Mouse (Mus musculus) testis, adult 2 months (tissue): ENCODE measurements around the gene Pak6. TPM values are rescaled to one million over a fixed set of nuclear protein-coding genes. Genes with fewer than 3 reads are reported as not detected.

Source experiments
- H3K27ac ChIP-seq: fragments of 200-500 bp; 2 replicates; pipeline ENCODE4 v1.5.1; 2012; ENCODE audit warnings: low read depth, low read length; ENCODE audit not compliant: control insufficient read depth, insufficient read depth
- H3K27me3 ChIP-seq: fragments of 200-500 bp; 2 replicates; pipeline ENCODE4 v1.6.1; 2012; ENCODE audit warnings: mild to moderate bottlenecking, low read length, moderate library complexity; ENCODE audit not compliant: control insufficient read depth, insufficient read depth
- H3K36me3 ChIP-seq: fragments of 200-500 bp; 2 replicates; pipeline ENCODE4 v1.6.1; 2012; ENCODE audit warnings: mild to moderate bottlenecking, low read length; ENCODE audit not compliant: control insufficient read depth, insufficient read depth
- H3K4me1 ChIP-seq: fragments of 200-500 bp; 2 replicates; pipeline ENCODE4 v1.6.1; 2012; ENCODE audit warnings: low read length; ENCODE audit not compliant: control insufficient read depth, insufficient read depth
- H3K4me3 ChIP-seq: fragments of 200-500 bp; 2 replicates; pipeline ENCODE4 v1.5.1; 2012; ENCODE audit warnings: low read depth, mild to moderate bottlenecking, low read length, moderate library complexity, mixed read lengths; ENCODE audit not compliant: control insufficient read depth
- CTCF ChIP-seq: fragments of 200-500 bp; IDR thresholded peaks from 2 replicates; pipeline ENCODE4 v1.5.1; 2012; ENCODE audit warnings: low read depth, mild to moderate bottlenecking, inconsistent platforms, low read length, moderate library complexity; ENCODE audit not compliant: control insufficient read depth, insufficient read depth, insufficient replicate concordance
- POLR2A ChIP-seq: fragments of 200-500 bp; IDR thresholded peaks from 2 replicates; pipeline ENCODE4 v1.6.1; 2012; ENCODE audit warnings: low read depth, mild to moderate bottlenecking, inconsistent platforms, low read length, moderate library complexity; ENCODE audit not compliant: control insufficient read depth
- polyA plus RNA-seq: library from polyadenylated mRNA; depleted of rRNA; stranded (reverse); fragments of >200 nt; gene quantifications from 2 replicates; pipeline ENCODE4 v1.2.3, GENCODE M21; 2012

Gene Pak6
- polyA plus RNA-seq, 1 experiment: 6.2 TPM

GRCm38 (mm10) chr2:118731981-118732380 lies 68.9 kb downstream of the Pak6 start:
- no peaks in the 10 kb centered on the region for H3K27me3 ChIP-seq
- no peaks in the 10 kb centered on the region for H3K36me3 ChIP-seq
- no peak for TF ChIP-seq CTCF

GRCm38 (mm10) chr2:118733341-118733740 lies 70.2 kb downstream of the Pak6 start:
- H3K4me1 ChIP-seq: peaks cover 9% of the 10 kb centered on the region
- no peak overlapping the region for H3K27ac ChIP-seq
- H3K4me3 ChIP-seq: no peak overlapping the region
- H3K27me3 ChIP-seq: no peaks in the 10 kb centered on the region
- TF ChIP-seq CTCF: no peak
- TF ChIP-seq POLR2A: no peak
- H3K36me3 ChIP-seq: no peaks in the 10 kb centered on the region

More at GRCm38 (mm10) chr2:118731981-118732380, 68.9 kb downstream of the Pak6 start:
- H3K27ac ChIP-seq: no peak overlapping the region
- H3K4me1 ChIP-seq: peaks cover 12% of the 10 kb centered on the region
- no peak overlapping the region for H3K4me3 ChIP-seq

- H3K4me1 ChIP-seq: peaks cover 9% of the 10 kb centered on the region
- TF ChIP-seq POLR2A (no peak), CTCF (no peak)
Observed at GRCm38 (mm10) chr2:118740341-118740740, 77.2 kb downstream of the Pak6 start.

GRCm38 (mm10) chr2:118741183-118741582 lies 78.1 kb downstream of the Pak6 start:
- Histone ChIP-seq H3K4me3 (no peak overlapping the region), H3K27me3 (no peaks in the 10 kb centered on the region), H3K36me3 (no peaks in the 10 kb centered on the region), H3K27ac (no peak overlapping the region), H3K4me1 (peaks cover 9% of the 10 kb centered on the region)
- TF ChIP-seq POLR2A: no peak
- no peak for TF ChIP-seq CTCF

More at GRCm38 (mm10) chr2:118740341-118740740, 77.2 kb downstream of the Pak6 start:
- Histone ChIP-seq H3K27ac (no peak overlapping the region), H3K4me3 (no peak overlapping the region), H3K36me3 (no peaks in the 10 kb centered on the region), H3K27me3 (no peaks in the 10 kb centered on the region)

- Histone ChIP-seq H3K27ac (no peak overlapping the region), H3K4me3 (no peak overlapping the region), H3K36me3 (no peaks in the 10 kb centered on the region), H3K27me3 (no peaks in the 10 kb centered on the region), H3K4me1 (peaks cover 14% of the 10 kb centered on the region)
- no peak for TF ChIP-seq CTCF
Observed at GRCm38 (mm10) chr2:118743261-118743943, 80.3 kb downstream of the Pak6 start.

GRCm38 (mm10) chr2:118744621-118745020 lies 81.5 kb downstream of the Pak6 start:
- Histone ChIP-seq H3K27me3 (no peaks in the 10 kb centered on the region), H3K4me1 (peaks cover 15% of the 10 kb centered on the region), H3K27ac (no peak overlapping the region), H3K4me3 (peak overlapping the region; percentile 76; the same call in 1 of the 2 replicates), H3K36me3 (no peaks in the 10 kb centered on the region)
- TF ChIP-seq CTCF: no peak
- no peak for TF ChIP-seq POLR2A

GRCm38 (mm10) chr2:118745232-118745884 lies 82.3 kb downstream of the Pak6 start, which contains the start of gene Inafm2:
Gene Inafm2 (plus strand): TSS chr2:118745758.
- TF ChIP-seq CTCF (no peak), POLR2A (peak; percentile 76; the same call in 1 of the 2 replicates)
- Histone ChIP-seq H3K27me3 (no peaks in the 10 kb centered on the region), H3K4me1 (peaks cover 16% of the 10 kb centered on the region), H3K27ac (peak within 1 kb of the TSS; percentile 34), H3K4me3 (peak within 1 kb of the TSS; percentile 76), H3K36me3 (no peaks in the 10 kb centered on the region)
